Mouse (Mus musculus) erythroblast, embryonic 14.5 days (primary cell): Measurements from ENCODE around the gene Evc.

Source experiments
- GATA1 ChIP-seq: IDR thresholded peaks from 2 replicates; pipeline ENCODE4 v1.6.1; 2012; ENCODE audit warnings: low read length, inconsistent platforms, mixed read lengths
- TAL1 ChIP-seq: IDR thresholded peaks from 3 replicates; pipeline ENCODE4 v1.6.1; 2012; ENCODE audit warnings: low read length, inconsistent platforms, mixed read lengths

DNA sequence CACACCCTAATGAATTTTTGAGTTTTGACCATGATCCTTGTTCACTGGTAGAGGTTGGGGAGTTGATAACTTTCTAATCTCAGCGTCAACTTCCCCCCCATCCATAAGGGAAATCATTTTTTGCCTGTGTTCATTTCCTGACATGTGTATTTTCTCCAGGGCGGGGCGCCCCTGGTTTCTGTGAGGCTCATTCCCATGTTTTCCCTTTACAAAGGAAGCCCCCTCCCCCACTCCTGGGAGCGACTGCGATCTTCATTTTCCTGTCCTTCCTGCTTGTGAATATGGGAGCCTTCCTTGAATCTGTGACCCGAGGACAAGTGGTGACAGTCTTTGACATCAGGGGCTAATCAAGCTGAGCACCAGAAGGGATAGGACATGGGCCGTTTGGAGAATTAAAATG is 79.9 kb downstream of the Evc start:
- no peak for TF ChIP-seq GATA1
- no peak for TF ChIP-seq TAL1
